Mouse (Mus musculus) heart, adult 2 months (tissue): ENCODE results near the gene Vwce.

Experiments
- CTCF ChIP-seq: fragments of 200-600 bp; IDR thresholded peaks from 2 replicates; pipeline ENCODE4 v1.8.1; 2022; ENCODE audit warnings: antibody characterized with exemption, mild to moderate bottlenecking, moderate library complexity
- EP300 ChIP-seq: fragments of 200-500 bp; IDR thresholded peaks from 2 replicates; pipeline ENCODE4 v1.6.1; 2011; ENCODE audit warnings: low read depth, low read length, control low read depth; ENCODE audit not compliant: insufficient read depth
- POLR2A ChIP-seq: fragments of 200-500 bp; IDR thresholded peaks from 2 replicates; pipeline ENCODE4 v1.6.1; 2011; ENCODE audit warnings: mild to moderate bottlenecking, low read depth, low read length, control low read depth; ENCODE audit not compliant: insufficient read depth

DNA sequence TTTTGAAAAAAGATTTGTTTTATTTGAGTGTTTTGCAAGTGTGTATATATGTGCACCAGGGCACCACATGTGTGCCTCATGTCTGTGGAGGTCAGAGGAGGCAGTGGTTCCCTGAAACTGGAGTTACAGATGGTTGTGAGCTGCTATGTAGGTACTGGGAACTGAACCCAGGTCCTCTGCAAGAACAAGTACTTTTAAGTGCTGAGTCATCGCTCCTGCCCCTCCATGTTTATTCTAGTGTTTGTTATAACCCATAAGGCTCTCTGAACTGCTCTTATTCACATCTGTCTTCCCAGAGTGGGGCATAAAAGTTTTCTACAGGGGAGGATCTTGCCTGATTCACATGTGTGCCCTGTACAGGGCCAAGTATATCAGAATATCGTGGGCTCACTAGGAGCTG, 34.4 kb upstream of the Vwce start:
- TF ChIP-seq CTCF, result no peak
- TF ChIP-seq POLR2A, result no peak
- TF ChIP-seq EP300, result no peak
